Mouse (Mus musculus): ENCODE measurements around the gene Spint4.
"Not testable (repeated sequence)": the region's sequence is repeated elsewhere in the genome, so short reads cannot be mapped to it uniquely, and the experiment has no call there.

The Spint4 gene

DNA sequence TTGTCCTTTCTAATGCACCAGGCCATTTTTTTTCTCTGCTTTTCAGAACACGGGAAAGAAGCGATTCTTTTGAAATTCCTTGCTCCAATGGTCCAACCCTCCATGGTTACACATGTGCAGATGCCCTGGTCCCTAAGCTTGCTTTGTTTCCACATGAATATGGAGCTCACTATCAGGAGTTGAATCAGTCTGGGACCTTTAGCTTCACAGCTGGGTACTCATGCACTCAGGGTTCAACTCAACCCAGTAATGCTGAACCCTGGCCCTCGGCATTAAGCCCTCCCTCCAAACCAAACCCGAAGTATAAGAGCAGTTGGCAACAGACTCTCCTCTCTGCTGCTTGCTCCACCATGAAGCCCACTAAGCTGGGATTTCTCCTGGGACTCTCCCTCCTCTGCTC is at the start of gene Spint4:
Gene Spint4, plus strand, starts transcription at position 301 of the 400 bp plus-strand sequence.
- in situ Hi-C loops (cut with MboI; ENCODE audit: unreplicated experiment in 2 of 2) = no loop called here

DNA sequence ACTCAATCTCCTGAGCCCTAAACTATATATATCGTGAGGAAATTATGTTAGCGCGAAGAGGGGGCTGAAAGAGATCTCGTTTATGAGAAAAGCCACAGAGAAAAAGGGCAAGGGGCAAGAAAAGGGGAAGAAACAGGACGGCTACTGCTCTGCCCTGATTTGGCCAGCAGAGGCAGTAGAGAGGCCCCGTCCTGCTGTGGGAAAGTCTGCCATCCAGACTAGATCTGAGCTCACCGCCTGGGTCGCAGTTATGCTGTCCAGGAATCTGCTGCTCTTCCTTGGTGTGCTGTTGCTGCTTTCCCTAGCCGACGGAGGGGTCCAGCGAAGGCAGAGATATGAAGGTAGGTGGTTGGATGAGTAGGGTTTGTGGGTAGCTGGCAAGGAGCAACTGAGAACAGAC is 42.4 kb upstream of the Spint4 start, which contains the start of gene Wfdc10:
Gene Wfdc10, plus strand, starts transcription at position 189 of the 400 bp plus-strand sequence.
- in situ Hi-C loops (cut with MboI; ENCODE audit: unreplicated experiment in 2 of 2) = no loop called here

DNA sequence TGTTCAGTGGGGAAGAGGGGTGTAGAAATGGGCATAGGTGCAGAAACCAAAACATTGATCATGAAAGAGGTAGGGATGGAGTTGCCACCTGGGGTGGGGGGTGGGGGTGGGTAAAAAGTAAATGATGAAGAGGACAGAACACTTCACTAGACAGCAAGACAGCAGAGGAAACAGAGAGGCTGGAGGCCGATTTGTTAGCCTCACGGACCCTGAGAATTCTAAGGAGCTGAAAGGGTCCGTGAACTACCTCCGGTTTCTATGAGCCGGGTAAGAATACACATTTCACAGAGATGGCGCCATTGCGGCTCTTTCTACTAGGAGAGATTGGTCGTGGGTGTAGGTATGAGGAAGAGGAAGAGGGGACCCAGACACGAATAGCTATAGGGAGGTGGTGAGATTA is 41.8 kb upstream of the Spint4 start, which contains the start of gene Wfdc9:
Gene Wfdc9, minus strand, starts transcription at position 101 of the 400 bp plus-strand sequence.
- in situ Hi-C loops (cut with MboI; ENCODE audit: unreplicated experiment in 2 of 2) = no loop called here

DNA sequence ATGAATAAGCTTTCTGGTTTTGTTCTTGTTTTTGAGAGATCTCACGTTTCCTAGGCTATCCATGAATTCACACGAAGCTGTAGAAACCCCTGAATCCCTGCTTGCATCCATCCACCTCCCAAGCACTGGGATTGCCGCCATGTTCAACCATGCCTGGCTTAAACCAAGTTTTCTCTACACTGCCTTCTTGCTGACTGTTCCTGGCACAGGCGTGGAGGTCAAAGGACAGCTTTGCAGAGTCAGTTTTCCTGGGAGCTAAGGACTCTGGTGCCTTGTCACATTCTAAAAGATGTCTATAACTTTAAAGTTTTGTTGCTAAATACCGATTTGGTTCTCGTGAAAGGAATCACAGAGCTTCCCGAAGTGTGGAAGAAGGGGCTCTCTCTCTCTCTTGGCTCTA is 33.5 kb upstream of the Spint4 start:
- in situ Hi-C loops (cut with MboI; ENCODE audit: unreplicated experiment in 2 of 2) = no loop called here

DNA sequence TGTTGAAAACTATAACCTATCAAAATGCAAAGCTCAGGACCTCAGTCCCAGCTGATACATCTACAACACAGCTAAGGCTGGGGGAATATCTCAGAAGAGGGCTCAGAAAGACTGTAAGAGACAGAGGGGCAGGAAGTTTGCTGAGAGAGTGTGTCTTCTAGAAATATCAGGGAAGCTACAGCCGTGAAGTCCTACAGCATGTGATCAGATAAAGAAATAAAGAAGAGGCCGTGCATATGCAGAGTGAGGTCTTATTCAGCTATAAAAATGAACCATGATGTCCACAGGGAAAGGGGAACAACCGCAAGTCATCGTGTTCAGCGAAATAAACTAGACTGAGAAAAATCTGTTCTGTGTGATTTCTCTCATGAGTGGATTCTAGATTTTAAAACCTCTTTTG is 28.0 kb upstream of the Spint4 start:
- in situ Hi-C loops (cut with MboI; ENCODE audit: unreplicated experiment in 2 of 2) = loop anchor here in 1 of 2 experiments (10.0 kb wide), 2 partner anchors 55 to 125 kb away; no protein-coding TSS in a partner anchor

DNA sequence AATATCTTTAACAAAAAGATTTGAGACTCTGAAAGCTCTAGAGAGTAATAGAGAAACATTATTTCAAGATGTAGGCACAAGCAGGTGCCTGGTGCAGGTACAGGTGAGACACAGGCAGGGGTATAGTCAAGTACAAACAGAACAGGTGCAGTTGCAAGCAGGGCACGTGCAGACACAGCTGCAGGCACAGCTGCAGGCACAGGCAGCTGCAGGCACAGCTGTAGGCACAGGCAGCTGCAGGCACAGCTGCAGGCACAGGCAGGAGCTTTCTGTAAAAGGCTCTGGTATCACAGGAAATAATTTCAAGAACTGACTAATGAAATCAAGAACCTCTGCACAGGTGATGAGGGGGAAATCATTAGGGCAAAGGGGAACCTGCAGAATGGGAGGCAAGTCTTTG is 27.4 kb upstream of the Spint4 start:
- in situ Hi-C loops (cut with MboI; ENCODE audit: unreplicated experiment in 2 of 2) = loop anchor here in 1 of 2 experiments (10.0 kb wide), 2 partner anchors 54 to 124 kb away; no protein-coding TSS in a partner anchor

DNA sequence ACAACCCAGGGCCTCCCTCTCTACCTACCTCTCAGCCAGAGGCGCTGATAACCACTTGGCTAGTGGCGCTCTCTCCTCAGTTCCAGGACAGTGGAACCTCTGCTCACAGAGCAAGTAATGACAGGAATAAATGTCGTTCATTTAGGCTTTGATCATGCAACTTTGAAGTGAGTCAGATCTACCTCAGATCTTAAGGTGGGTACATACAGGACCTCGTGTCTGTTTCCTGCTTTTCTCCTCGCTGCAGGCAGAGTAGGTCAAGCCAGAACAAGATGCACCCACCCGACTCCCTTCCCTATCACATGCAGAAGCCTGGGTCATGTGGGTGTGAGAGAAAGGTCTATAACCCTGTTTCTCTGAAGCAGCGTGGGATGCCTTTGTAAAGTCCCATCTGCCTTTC is 24.3 kb upstream of the Spint4 start, which contains the start of gene Wfdc11:
Gene Wfdc11, minus strand, starts transcription at position 101 of the 400 bp plus-strand sequence.
- in situ Hi-C loops (cut with MboI; ENCODE audit: unreplicated experiment in 2 of 2) = loop anchor here in 1 of 2 experiments (10.0 kb wide), 2 partner anchors 51 to 121 kb away; no protein-coding TSS in a partner anchor

DNA sequence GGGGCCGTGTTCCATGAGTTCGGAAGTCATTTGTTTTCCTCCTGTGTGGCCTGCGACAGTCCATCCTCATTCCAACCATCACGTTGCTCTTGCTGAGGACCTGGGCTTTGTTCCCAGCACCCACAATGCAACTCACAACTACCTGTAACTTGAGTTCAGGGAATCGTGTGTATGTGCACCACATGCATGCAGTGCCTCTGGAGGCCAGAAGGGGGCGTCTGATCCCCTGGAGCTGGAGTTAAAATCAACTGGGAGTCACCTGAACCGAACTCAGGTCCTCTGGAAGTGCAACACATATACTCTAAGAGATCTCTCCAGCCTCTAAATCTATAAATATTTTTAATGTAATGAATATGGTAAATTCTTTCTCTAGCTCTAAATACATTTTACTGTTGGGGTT is 22.2 kb upstream of the Spint4 start:
- in situ Hi-C loops (cut with MboI; ENCODE audit: unreplicated experiment in 2 of 2) = loop anchor here (5.0 to 10.0 kb wide), 3 partner anchors 49 to 121 kb away; no protein-coding TSS in a partner anchor

DNA sequence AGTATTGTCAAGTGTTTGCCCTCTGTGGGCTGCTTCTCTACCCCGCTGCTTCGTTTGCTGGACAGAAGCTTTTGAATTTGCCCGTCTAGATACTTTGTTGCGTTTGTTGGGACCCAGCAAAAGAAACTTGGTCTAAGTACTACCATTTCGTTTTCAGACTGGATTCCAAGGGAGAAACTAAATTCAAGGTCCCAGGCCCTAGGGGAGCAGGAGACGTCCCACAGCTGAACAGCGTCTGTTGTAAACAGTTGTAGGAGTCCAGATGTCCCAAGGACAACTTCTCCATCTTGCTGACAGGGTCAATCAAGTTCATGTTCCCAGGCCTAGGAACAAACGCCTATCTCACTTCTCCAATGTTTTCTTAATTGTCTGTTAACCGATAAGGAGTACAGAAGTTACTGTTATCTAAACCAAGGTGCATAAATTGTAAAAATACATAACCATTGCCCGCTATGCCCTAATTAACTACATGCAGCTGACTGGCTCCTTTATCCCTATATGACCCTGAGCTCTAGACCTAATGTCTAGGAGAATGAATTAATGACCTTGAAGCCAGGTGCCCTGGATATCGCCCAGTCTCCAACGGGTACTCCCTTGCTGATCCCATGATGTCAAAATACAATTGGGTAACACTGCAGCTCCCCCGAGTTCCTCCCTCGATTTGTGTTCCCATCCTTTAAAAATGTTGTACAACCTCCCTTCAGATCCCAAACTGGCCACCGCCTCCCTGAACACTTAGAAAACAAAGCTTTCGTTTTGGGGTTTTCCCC is 21.2 kb upstream of the Spint4 start:
- in situ Hi-C loops (cut with MboI; ENCODE audit: unreplicated experiment in 2 of 2) = loop anchor here (5.0 to 10.0 kb wide), 3 partner anchors 48 to 120 kb away; no protein-coding TSS in a partner anchor

DNA sequence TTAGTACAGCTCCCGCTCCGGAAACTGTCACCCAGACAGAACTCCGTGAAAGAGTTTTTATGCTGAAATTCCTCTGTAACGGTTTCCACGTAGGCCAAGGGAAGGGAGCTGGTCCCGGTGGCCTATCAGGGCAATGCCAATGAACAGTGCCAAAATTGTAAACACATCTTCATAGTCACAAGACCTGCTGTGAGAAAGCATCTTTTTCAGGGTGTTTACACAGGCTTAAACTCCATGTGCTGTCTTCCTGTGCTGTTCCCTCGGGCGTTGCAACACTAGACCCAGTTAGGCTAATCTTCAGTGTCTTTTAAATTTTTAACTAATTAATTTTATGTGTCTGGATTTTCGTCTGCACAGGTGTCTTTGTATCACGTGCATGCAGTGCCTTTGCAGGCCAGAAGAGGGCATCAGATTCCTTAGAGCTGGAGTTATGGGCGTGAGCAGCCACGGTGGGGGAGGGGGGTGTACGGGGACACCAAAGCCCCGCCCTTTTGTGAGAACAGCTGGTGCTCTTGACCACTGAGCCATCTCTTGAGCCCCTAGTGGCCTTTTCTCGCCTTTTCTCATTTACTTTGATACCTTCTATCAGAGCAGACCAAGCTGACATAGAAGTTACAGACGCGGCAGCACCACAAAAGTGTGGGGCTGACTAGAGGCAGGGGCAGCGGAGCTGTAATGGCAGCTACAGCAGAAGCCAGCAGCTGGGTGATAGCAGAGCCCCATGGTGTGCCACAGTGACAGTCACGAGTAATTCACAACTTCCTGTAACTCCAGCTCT is 19.3 kb upstream of the Spint4 start:
- in situ Hi-C loops (cut with MboI; ENCODE audit: unreplicated experiment in 2 of 2) = loop anchor here (5.0 to 10.0 kb wide), 3 partner anchors 46 to 118 kb away; no protein-coding TSS in a partner anchor

DNA sequence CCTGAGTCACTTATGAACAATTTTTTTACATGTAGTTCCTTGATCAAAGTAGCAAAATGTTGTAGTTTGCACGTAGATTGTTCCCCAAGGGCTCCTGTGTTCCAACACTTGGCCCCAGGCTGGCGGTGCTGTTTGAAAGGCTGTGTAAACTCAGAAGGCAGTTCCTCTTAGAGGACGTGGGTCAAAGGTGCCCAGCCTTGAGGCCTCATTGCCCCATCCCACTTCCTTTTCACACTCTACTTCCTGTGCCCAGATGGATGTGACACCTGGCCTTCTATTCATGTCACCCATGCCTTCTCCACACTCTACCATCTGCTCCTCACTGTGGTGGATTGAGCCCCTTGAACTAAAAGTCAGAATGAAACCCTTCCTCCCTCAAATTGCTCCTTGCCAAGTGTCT is 18.4 kb upstream of the Spint4 start:
- in situ Hi-C loops (cut with MboI; ENCODE audit: unreplicated experiment in 2 of 2) = loop anchor here (5.0 to 10.0 kb wide), 3 partner anchors 45 to 117 kb away; no protein-coding TSS in a partner anchor

DNA sequence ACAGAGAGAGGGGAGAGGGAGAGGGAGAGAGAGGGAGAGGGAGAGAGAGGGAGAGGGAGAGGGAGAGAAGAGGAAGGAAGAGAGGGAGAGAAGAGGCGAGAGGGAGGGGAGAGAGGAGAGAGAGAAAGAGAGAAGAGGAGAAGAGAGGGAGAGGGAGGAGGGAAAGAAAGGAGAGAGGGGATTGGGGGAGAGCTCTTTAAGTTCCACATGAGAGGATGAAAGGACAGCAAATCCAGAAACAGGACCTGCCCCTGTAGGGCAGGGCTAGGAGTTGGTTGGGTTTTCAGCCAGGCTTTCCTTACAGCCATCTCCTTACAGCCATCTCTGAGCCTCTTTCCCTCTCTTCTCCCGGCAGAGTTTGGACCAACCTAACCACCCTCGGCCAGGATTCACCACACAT is 13.5 kb upstream of the Spint4 start, which contains the start of gene Wfdc13:
Gene Wfdc13, plus strand, starts transcription at position 301 of the 400 bp plus-strand sequence.
- in situ Hi-C loops (cut with MboI; ENCODE audit: unreplicated experiment in 2 of 2) = no loop called here

DNA sequence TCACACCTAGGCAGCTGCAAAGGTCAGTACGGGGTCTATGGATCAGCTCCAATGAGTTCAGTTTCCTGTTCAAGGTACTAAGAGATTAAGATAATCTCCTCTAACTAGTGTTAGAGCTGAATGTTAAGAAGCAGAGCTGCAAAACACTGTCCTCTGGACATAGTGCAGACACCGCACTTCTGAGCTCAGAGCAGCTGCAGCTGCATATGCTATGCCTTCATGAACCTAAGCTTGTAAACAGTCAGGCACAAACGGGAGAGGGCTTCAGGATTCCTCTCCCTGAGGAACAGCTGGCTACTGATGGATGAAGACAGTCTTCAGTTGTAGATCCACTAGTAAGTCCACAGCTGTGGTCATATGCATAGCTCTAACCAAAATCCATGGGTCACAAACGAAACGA is 2.7 kb downstream of the Spint4 start:
- in situ Hi-C loops (cut with MboI; ENCODE audit: unreplicated experiment in 2 of 2) = no loop called here

DNA sequence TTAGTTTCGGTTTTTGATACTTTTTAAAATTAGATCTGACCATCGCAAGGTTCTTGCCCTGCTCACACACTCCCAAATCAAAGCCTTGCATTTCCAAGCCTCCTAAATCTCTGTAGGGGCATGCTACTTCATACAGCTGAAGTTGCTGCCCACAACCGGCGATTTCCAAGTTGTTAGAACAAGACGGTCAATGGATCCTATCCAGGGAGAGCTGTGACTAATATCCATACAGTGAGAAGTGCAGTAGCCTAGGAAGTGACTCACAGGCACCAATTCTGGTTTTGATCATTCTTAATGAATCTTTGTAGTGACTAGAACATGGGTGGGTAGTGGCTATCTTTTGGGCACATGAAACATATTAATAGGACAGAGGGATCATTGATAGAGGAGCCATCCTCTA is 3.5 kb downstream of the Spint4 start:
- in situ Hi-C loops (cut with MboI; ENCODE audit: unreplicated experiment in 2 of 2) = no loop called here

DNA sequence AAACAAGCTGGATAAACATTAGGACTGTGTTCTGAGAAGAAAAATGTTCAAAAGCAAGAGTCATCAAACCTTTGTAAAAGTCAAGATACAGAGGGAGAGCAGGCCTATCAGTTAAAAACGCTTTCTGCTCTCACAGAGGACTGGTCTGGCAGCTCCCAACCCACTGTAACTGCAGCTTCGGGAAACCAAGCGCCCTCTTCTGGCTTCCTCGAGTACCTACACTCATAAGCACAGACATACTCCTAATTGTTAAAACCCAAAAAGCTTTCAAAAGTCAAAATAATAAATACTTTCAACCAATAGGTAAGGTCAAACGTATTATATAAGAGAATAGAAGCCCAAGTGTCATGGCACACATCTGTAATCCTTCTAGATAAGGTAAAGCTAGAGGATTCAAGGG is 5.9 kb downstream of the Spint4 start:
- in situ Hi-C loops (cut with MboI; ENCODE audit: unreplicated experiment in 2 of 2) = no loop called here

DNA sequence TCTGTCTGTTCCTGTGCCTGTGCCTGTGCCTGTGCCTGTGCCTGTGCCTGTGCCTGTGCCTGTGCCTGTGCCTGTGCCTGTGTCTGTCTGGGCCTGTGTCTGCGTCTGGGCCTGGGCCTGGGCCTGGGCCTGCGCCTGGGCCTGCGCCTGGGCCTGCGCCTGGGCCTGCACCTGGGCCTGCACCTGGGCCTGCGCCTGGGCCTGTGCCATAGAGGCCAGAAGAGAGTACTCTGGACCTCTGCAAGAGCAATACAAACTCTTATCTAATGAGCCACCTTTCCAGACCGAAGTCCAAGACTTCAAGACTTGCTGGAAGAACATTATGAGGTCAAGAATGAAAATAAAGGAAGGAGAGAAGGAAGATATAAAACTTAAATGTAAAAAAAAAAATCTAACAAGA is 7.0 kb downstream of the Spint4 start:
- in situ Hi-C loops (cut with MboI; ENCODE audit: unreplicated experiment in 2 of 2) = no loop called here

DNA sequence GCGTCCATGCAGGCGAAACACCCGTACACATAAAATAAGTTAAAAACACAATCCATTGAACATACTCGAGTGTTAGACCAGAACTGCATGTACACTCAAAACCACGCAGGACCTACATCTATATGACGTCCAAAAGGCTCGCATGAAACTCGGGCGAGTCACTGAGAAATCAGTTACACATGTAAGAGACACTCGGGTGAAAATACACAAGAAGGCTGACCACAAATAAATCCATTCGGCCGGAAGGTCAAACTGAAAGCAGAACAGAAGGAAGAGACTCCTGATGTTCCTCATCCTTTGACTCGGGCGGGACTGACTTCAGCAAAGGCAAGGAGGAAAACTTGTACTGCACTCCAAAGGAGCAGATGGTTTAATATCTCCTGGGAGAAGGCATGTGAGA is 7.7 kb downstream of the Spint4 start:
- in situ Hi-C loops (cut with MboI; ENCODE audit: unreplicated experiment in 2 of 2) = no loop called here

DNA sequence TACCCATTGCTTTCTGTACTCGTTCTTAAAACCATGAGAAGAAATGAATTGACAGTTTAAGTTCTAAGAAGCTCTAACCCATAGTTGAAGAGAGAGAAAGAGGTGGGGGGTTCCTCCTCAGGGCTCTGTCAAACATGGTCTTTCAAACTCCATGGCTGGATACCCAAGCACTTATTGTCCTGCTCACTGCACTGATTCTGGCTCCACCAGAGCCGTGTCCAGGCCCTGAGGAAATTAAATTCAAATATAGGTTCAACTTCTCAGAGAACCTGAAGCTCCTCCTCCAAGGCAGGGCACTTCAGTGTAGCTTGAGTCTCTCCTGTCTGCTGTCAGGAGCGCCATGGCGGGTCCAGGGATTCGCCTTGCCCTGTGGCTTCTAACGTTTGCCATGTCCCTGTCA is 16.7 kb downstream of the Spint4 start, which contains the start of gene Spint5:
Gene Spint5, plus strand, starts transcription at position 301 of the 400 bp plus-strand sequence.
- in situ Hi-C loops (cut with MboI; ENCODE audit: unreplicated experiment in 2 of 2) = no loop called here

DNA sequence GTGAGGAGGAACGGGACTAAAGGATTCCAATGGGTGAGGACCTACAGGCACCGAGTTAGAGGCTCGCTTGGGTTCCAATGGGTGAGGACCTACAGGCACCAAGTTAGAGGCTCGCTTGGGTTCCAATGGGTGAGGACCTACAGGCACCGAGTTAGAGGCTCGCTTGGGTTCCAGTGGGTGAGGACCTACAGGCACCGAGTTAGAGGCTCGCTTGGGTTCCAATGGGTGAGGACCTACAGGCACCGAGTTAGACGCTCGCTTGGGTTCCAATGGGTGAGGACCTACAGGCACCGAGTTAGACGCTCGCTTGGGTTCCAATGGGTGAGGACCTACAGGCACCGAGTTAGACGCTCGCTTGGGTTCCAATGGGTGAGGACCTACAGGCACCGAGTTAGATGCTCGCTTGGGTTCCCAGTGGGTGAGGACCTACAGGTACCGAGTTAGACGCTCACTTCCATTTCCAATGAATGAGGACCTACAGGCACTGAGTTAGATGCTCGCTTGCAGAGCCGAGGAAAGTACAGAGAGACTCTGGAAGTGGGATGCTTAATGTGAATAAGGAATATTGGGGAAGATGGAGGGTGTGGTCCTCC is 18.0 kb downstream of the Spint4 start:
- in situ Hi-C loops (cut with MboI; ENCODE audit: unreplicated experiment in 2 of 2) = not testable (repeated sequence)

DNA sequence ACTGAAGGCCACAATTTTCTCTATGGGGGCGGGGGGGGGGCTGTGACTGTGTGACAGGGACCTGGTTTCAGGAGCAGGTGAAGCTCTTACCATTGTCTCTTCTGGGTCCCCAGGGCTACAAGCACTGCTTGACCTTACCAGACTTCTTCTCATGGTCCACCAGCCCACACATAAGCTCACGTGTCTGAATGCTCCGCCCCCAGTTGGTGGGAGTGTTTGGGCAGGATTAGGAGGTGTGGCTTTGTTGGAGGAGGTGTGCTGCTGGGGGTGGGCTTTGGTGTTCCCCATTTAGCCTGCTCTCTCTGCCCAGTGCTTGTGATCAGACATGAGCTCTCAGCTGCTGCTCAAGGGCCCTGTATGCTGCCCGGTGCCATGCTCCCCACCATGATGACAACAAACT is 25.0 kb downstream of the Spint4 start:
- in situ Hi-C loops (cut with MboI; ENCODE audit: unreplicated experiment in 2 of 2) = loop anchor here (5.0 to 10.0 kb wide), 5 partner anchors 48 to 311 kb away; partner anchors contain the start of genes Eppin (in 2 of the 2) and Wfdc11 (in 1 of the 2)
